Mouse (Mus musculus): ENCODE measurements around the gene Mif.

GRCm38 (mm10) chr10:75822443-75822842 is 37.6 kb downstream of the Mif start, which contains the start of gene Gstt4:
- TF ChIP-seq CTCF (IDR thresholded peaks at IDR 0.05; ENCODE audit: control insufficient read depth, insufficient read depth, insufficient replicate concordance, low read depth, low read length) = no peak
- peak; percentile 34; the same call in 1 of the 2 replicates for TF ChIP-seq POLR2A (IDR thresholded peaks at IDR 0.05; ENCODE audit: control insufficient read depth, low read depth, low read length)
